Mouse (Mus musculus) embryonic facial prominence, embryonic 14.5 days (tissue): ENCODE results near the gene Gm5089. TPM values are rescaled to one million over a fixed set of nuclear protein-coding genes. Genes with fewer than 3 reads are reported as not detected.

ENCODE experiments used
- ATAC-seq: fragments of 200-750 bp; cut with Nextera tagmentation; 2 replicates; pipeline ENCODE4 v1.8.0; 2017; ENCODE audit warnings: low read depth, moderate number of reproducible peaks, moderate TSS enrichment
- DNase-seq: peaks from one replicate; pipeline ENCODE4 v3.0.0-alpha.2; 2015; ENCODE audit warnings: low spot score
- H3K27ac ChIP-seq: fragments of 300-500 bp; sonication (generic); replicated peaks from 2 replicates; pipeline ENCODE4 v1.5.1; 2014; ENCODE audit warnings: low read depth, mild to moderate bottlenecking, low read length, moderate library complexity
- H3K27me3 ChIP-seq: fragments of 300-500 bp; sonication (generic); replicated peaks from 2 replicates; pipeline ENCODE4 v1.6.1; 2014; ENCODE audit warnings: low read length; ENCODE audit not compliant: control insufficient read depth, insufficient read depth
- H3K36me3 ChIP-seq: fragments of 300-500 bp; sonication (generic); 2 replicates; pipeline ENCODE4 v1.6.1; 2014; ENCODE audit warnings: low read length, mixed read lengths; ENCODE audit not compliant: control insufficient read depth, insufficient read depth
- H3K4me1 ChIP-seq: fragments of 300-500 bp; sonication (generic); 2 replicates; pipeline ENCODE4 v1.6.1; 2014; ENCODE audit warnings: antibody characterized with exemption, low read length; ENCODE audit not compliant: control insufficient read depth, insufficient read depth
- H3K4me2 ChIP-seq: fragments of 300-500 bp; sonication (generic); 2 replicates; pipeline ENCODE4 v1.6.1; 2014; ENCODE audit warnings: low read depth, mild to moderate bottlenecking, low read length, moderate library complexity, mixed read lengths
- H3K4me3 ChIP-seq: fragments of 300-500 bp; sonication (generic); 2 replicates; pipeline ENCODE4 v1.5.1; 2014; ENCODE audit warnings: low read depth, mild to moderate bottlenecking, low read length
- H3K9ac ChIP-seq: fragments of 300-500 bp; sonication (generic); 2 replicates; pipeline ENCODE4 v1.6.1; 2014; ENCODE audit warnings: low read depth, mild to moderate bottlenecking, low read length, moderate library complexity, mixed read lengths
- H3K9me3 ChIP-seq: fragments of 300-500 bp; sonication (generic); 2 replicates; pipeline ENCODE4 v1.6.1; 2016; ENCODE audit warnings: low read length; ENCODE audit not compliant: control insufficient read depth
- whole genome bisulfite sequencing: fragments of 180-500 bp; shearing (Covaris S2); extraction: QIAGEN DNeasy Blood & Tissue Kit; methylation state at CpG from one replicate; pipeline ENCODE4 v1.1.7; 2014; 5-methylcytosine and 5-hydroxymethylcytosine counted together
- polyA plus RNA-seq: library from polyadenylated mRNA; unstranded; fragments of >200 nt; fragmentation: Nextera tagmentation; extraction: Ambion mirVana; gene quantifications from 2 replicates; pipeline ENCODE4 v1.2.1, GENCODE M21; 2014

Gm5089 gene
- polyA plus RNA-seq, 1 experiment from 2014 or later: not detected

GRCm38 (mm10) chr14:122399906-122400305, 51.0 kb downstream of the Gm5089 start:
- WGBS: 80% methylated on average over 5 of the region's 5 CpGs
- Histone ChIP-seq H3K4me2 (no peak overlapping the region), H3K9me3 (no peaks in the 10 kb centered on the region)

GRCm38 (mm10) chr14:122398676-122399075, 52.2 kb downstream of the Gm5089 start:
- no peaks in the 10 kb centered on the region for H3K9me3 ChIP-seq
- H3K4me1 ChIP-seq: no peaks in the 10 kb centered on the region
- DNase-seq (no peak), ATAC-seq (no peak)
- no peaks in the 10 kb centered on the region for H3K36me3 ChIP-seq
- 56% methylated on average over 4 of the region's 4 CpGs for WGBS
- no peak overlapping the region for H3K27ac ChIP-seq
- H3K4me2 ChIP-seq: no peak overlapping the region
- no peak overlapping the region for H3K4me3 ChIP-seq
- no peak overlapping the region for H3K9ac ChIP-seq
- peaks cover 11% of the 10 kb centered on the region for H3K27me3 ChIP-seq

More at GRCm38 (mm10) chr14:122399906-122400305, 51.0 kb downstream of the Gm5089 start:
- Histone ChIP-seq H3K27me3 (peaks cover 23% of the 10 kb centered on the region), H3K4me1 (no peaks in the 10 kb centered on the region), H3K27ac (no peak overlapping the region), H3K36me3 (no peaks in the 10 kb centered on the region), H3K9ac (no peak overlapping the region), H3K4me3 (no peak overlapping the region)
- DNase-seq: no peak
- no peak for ATAC-seq

GRCm38 (mm10) chr14:122393119-122393518, 57.8 kb downstream of the Gm5089 start:
- no peak for ATAC-seq
- Histone ChIP-seq H3K4me1 (no peaks in the 10 kb centered on the region), H3K36me3 (no peaks in the 10 kb centered on the region), H3K9me3 (no peaks in the 10 kb centered on the region), H3K4me2 (no peak overlapping the region), H3K27me3 (no peaks in the 10 kb centered on the region), H3K4me3 (no peak overlapping the region), H3K27ac (no peak overlapping the region), H3K9ac (no peak overlapping the region)
- WGBS: 70% methylated on average over 1 of the region's 1 CpGs
- no peak for DNase-seq

GRCm38 (mm10) chr14:122390935-122391334, 60.0 kb downstream of the Gm5089 start:
- no peaks in the 10 kb centered on the region for H3K9me3 ChIP-seq
- WGBS: 39% methylated on average over 4 of the region's 4 CpGs
- ATAC-seq (no peak), DNase-seq (no peak)
- no peak overlapping the region for H3K9ac ChIP-seq
- no peaks in the 10 kb centered on the region for H3K4me1 ChIP-seq
- no peaks in the 10 kb centered on the region for H3K36me3 ChIP-seq
- H3K27ac ChIP-seq: no peak overlapping the region
- H3K4me3 ChIP-seq: no peak overlapping the region
- no peak overlapping the region for H3K4me2 ChIP-seq
- no peaks in the 10 kb centered on the region for H3K27me3 ChIP-seq

GRCm38 (mm10) chr14:122389684-122390370, 61.1 kb downstream of the Gm5089 start:
- no peaks in the 10 kb centered on the region for H3K27me3 ChIP-seq
- DNase-seq (no peak), ATAC-seq (no peak)
- no peak overlapping the region for H3K4me2 ChIP-seq
- H3K36me3 ChIP-seq: no peaks in the 10 kb centered on the region
- H3K4me3 ChIP-seq: no peak overlapping the region
- no peak overlapping the region for H3K9ac ChIP-seq
- no peaks in the 10 kb centered on the region for H3K9me3 ChIP-seq
- 84% methylated on average over 13 of the region's 13 CpGs for WGBS
- no peaks in the 10 kb centered on the region for H3K4me1 ChIP-seq
- no peak overlapping the region for H3K27ac ChIP-seq

GRCm38 (mm10) chr14:122388431-122389031, 62.4 kb downstream of the Gm5089 start:
- DNase-seq (no peak), ATAC-seq (no peak)
- Histone ChIP-seq H3K27me3 (no peaks in the 10 kb centered on the region), H3K4me3 (no peak overlapping the region), H3K9ac (no peak overlapping the region), H3K4me1 (no peaks in the 10 kb centered on the region), H3K36me3 (no peaks in the 10 kb centered on the region), H3K4me2 (no peak overlapping the region), H3K9me3 (no peaks in the 10 kb centered on the region), H3K27ac (no peak overlapping the region)
- WGBS: 77% methylated on average over 19 of the region's 19 CpGs

- WGBS: 79% methylated on average over 5 of the region's 5 CpGs
- no peak overlapping the region for H3K27ac ChIP-seq
- DNase-seq (no peak), ATAC-seq (no peak)
- no peak overlapping the region for H3K4me2 ChIP-seq
- H3K27me3 ChIP-seq: no peaks in the 10 kb centered on the region
- no peak overlapping the region for H3K4me3 ChIP-seq
- H3K9ac ChIP-seq: no peak overlapping the region
- H3K4me1 ChIP-seq: no peaks in the 10 kb centered on the region
- H3K36me3 ChIP-seq: no peaks in the 10 kb centered on the region
- no peaks in the 10 kb centered on the region for H3K9me3 ChIP-seq
Measured at GRCm38 (mm10) chr14:122387781-122388180, 63.1 kb downstream of the Gm5089 start.

GRCm38 (mm10) chr14:122386281-122387130, 64.4 kb downstream of the Gm5089 start:
- no peak for DNase-seq
- no peak for ATAC-seq
- WGBS: 79% methylated on average over 17 of the region's 17 CpGs
- no peaks in the 10 kb centered on the region for H3K36me3 ChIP-seq
- H3K9me3 ChIP-seq: no peaks in the 10 kb centered on the region
- no peaks in the 10 kb centered on the region; the same call in 1 of the 2 replicates for H3K27me3 ChIP-seq
- no peaks in the 10 kb centered on the region for H3K4me1 ChIP-seq
- H3K9ac ChIP-seq: no peak overlapping the region
- no peak overlapping the region for H3K4me3 ChIP-seq
- no peak overlapping the region for H3K4me2 ChIP-seq
- no peak overlapping the region for H3K27ac ChIP-seq
